Mouse (Mus musculus): ENCODE data around the gene 2310007B03Rik.

2310007B03Rik gene

GRCm38 (mm10) chr1:93159566-93160500 lies 915 bp downstream of the 2310007B03Rik start:
- in situ Hi-C loops (cut with MboI) = no loop called here

- in situ Hi-C loops (cut with MboI) = no loop called here
Observed at GRCm38 (mm10) chr1:93158916-93159315, 1.8 kb downstream of the 2310007B03Rik start.

GRCm38 (mm10) chr1:93157566-93157965 lies 3.2 kb downstream of the 2310007B03Rik start:
- in situ Hi-C loops (cut with MboI) = no loop called here

- in situ Hi-C loops (cut with MboI) = no loop called here
Observed at GRCm38 (mm10) chr1:93150907-93151661, 9.7 kb downstream of the 2310007B03Rik start.

GRCm38 (mm10) chr1:93144176-93144575 lies 16.6 kb downstream of the 2310007B03Rik start:
- in situ Hi-C loops (cut with MboI) = no loop called here

GRCm38 (mm10) chr1:93142871-93143270 lies 17.9 kb downstream of the 2310007B03Rik start:
- in situ Hi-C loops (cut with MboI) = no loop called here

GRCm38 (mm10) chr1:93139713-93140112 lies 21.0 kb downstream of the 2310007B03Rik start:
- in situ Hi-C loops (cut with MboI) = no loop called here

- in situ Hi-C loops (cut with MboI) = no loop called here
Observed at GRCm38 (mm10) chr1:93138534-93138933, 22.2 kb downstream of the 2310007B03Rik start.

GRCm38 (mm10) chr1:93135036-93135526 lies 25.7 kb downstream of the 2310007B03Rik start, which contains the start of gene Agxt:
TSS of gene Agxt (plus strand) at chr1:93135240.
- in situ Hi-C loops (cut with MboI) = no loop called here

GRCm38 (mm10) chr1:93132676-93133075 lies 28.1 kb downstream of the 2310007B03Rik start:
- in situ Hi-C loops (cut with MboI) = no loop called here

- in situ Hi-C loops (cut with MboI) = no loop called here
Observed at GRCm38 (mm10) chr1:93130242-93130983, 30.3 kb downstream of the 2310007B03Rik start.

GRCm38 (mm10) chr1:93128710-93129349 lies 31.9 kb downstream of the 2310007B03Rik start:
- in situ Hi-C loops (cut with MboI) = no loop called here

- in situ Hi-C loops (cut with MboI) = no loop called here
Observed at GRCm38 (mm10) chr1:93128209-93128608, 32.5 kb downstream of the 2310007B03Rik start.

GRCm38 (mm10) chr1:93125256-93125655 lies 35.5 kb downstream of the 2310007B03Rik start:
- in situ Hi-C loops (cut with MboI) = no loop called here

- in situ Hi-C loops (cut with MboI) = no loop called here
Observed at GRCm38 (mm10) chr1:93124066-93124465, 36.7 kb downstream of the 2310007B03Rik start.

- in situ Hi-C loops (cut with MboI) = no loop called here
Observed at GRCm38 (mm10) chr1:93123179-93123854, 37.4 kb downstream of the 2310007B03Rik start.

- in situ Hi-C loops (cut with MboI) = no loop called here
Observed at GRCm38 (mm10) chr1:93118816-93119215, 41.9 kb downstream of the 2310007B03Rik start.

- in situ Hi-C loops (cut with MboI) = no loop called here
Observed at GRCm38 (mm10) chr1:93115471-93115870, 45.3 kb downstream of the 2310007B03Rik start.

GRCm38 (mm10) chr1:93114713-93115463 lies 45.9 kb downstream of the 2310007B03Rik start:
- in situ Hi-C loops (cut with MboI) = no loop called here

GRCm38 (mm10) chr1:93102700-93103099 lies 58.0 kb downstream of the 2310007B03Rik start:
- in situ Hi-C loops (cut with MboI) = no loop called here
